Mouse (Mus musculus): Measurements from ENCODE around the gene Kctd20. TPM values are rescaled to one million over a fixed set of nuclear protein-coding genes. Genes with fewer than 3 reads are reported as not detected.

Kctd20 gene
- total RNA-seq, 2 experiments from 2014 or later = 53.3 to 55.5 TPM

GRCm38 (mm10) chr17:29016705-29017104 lies 65.0 kb downstream of the Kctd20 start:
- intact Hi-C loops (cut with DNase I) = no loop called here
- DNase-seq = no peak

DNA sequence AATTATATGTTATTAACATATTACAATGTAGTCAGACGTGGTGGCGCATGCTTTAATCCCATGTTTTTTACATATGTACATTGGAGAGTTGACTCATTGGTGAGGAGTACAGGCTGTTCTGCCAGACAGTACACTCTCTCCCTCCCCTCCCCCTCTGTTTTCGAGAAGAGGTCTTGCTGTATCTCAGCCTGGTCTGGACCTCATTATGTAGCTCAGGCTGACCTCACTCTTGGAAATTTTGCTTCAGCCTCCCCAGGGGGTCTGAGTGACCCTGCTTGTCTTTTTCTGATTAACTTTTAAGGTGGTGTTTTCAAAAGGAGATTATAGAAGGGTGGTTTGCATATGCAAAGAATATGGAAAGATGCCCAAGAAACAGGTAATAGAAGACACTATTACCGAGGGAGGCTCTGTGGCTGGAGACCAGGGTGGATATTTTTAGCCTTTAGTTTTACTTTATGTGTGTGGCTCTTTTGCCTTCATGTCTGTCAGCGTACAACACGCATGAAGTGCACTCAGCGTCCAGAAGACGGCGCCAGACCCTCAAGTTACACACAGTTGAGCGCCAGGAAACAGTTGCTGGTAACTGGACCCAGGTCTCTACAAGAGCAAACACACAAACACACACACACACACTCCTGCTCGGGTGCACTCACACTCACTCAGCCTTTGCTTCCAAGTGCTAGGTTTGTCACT lies 66.7 kb downstream of the Kctd20 start:
- DNase-seq = peak in 1 of 2 experiments; percentile 37
- intact Hi-C loops (cut with DNase I) = no loop called here

Other genes with a start within 250 kb of the Kctd20 start
- gene AC170998.1, start 225.9 kb upstream of the Kctd20 start, total RNA-seq (2021) = under 1 TPM in 1 of 2 experiments, not detected in 1; 0.62 TPM
- gene Mapk13, start 182.7 kb upstream of the Kctd20 start, total RNA-seq (2021) = under 1 TPM in 1 of 2 experiments, not detected in 1; 0.19 TPM
- 10 to 100 TPM; 15.9 to 17.3 TPM for gene Brpf3, start 150.9 kb upstream of the Kctd20 start, total RNA-seq (2021)
- not detected for gene Pnpla1, start 93.5 kb upstream of the Kctd20 start, total RNA-seq (2021)
- not detected for gene 4930539E08Rik, start 36.6 kb upstream of the Kctd20 start, total RNA-seq (2021)
- under 1 TPM in 1 of 2 experiments, not detected in 1; 0.39 TPM for gene Pxt1, start 8.1 kb upstream of the Kctd20 start, total RNA-seq (2021)
- 10 to 100 TPM; 30.2 to 36.2 TPM for gene Stk38, start 56.0 kb downstream of the Kctd20 start, total RNA-seq (2021)
- gene Srsf3, start 80.7 kb downstream of the Kctd20 start, total RNA-seq (2021) = 10 to 100 TPM; 54.9 to 60.9 TPM
- 10 to 100 TPM; 40.8 to 83.9 TPM for gene Cdkn1a, start 139.0 kb downstream of the Kctd20 start, total RNA-seq (2021)
- gene Rab44, start 162.2 kb downstream of the Kctd20 start, total RNA-seq (2021) = under 1 TPM; 0.43 to 0.50 TPM